Mouse (Mus musculus): ENCODE measurements around the gene Mgam. TPM values are rescaled to one million over a fixed set of nuclear protein-coding genes. Genes with fewer than 3 reads are reported as not detected.
A peak's percentile ranks its signal among the peaks of the same experiment; 100 is the strongest.

Mgam gene
- polyA plus RNA-seq, 2 experiments, result 0.13 to 0.23 TPM

DNA sequence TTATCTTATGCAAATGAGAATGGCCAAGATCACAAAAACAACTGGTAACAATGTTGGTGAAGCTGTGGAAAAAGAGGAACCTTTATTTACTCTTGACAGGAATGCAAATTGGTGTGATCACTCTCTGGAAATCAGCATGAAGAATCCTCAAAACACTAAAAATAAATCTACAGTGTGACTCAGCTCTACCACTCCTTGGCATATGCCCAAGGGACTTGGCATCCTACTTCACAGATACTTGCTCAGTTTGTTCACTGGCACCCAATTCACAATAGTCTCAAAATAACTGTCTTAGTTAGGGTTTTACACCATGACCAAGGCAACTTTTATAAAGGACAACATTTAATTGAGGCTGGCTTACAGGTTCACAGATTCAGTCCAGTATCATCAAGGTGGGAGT, 21.2 kb upstream of the Mgam start:
- no peak for ATAC-seq (ENCODE audit: low FRiP score, low read depth)
- Histone ChIP-seq H3K4me2 (replicated peaks; ENCODE audit: low read depth, low read length, severe bottlenecking) (no peak overlapping the region), H3K9me3 (ENCODE audit: control insufficient read depth, low read length) (no peaks in the 10 kb centered on the region), H3K27me3 (ENCODE audit: control insufficient read depth, insufficient read depth, low read length) (no peaks in the 10 kb centered on the region), H3K9ac (ENCODE audit: low read depth, low read length, severe bottlenecking) (no peak overlapping the region), H3K36me3 (ENCODE audit: control insufficient read depth, insufficient read depth, low read length) (no peaks in the 10 kb centered on the region), H3K4me1 (ENCODE audit: control insufficient read depth, insufficient read depth, low read length) (no peaks in the 10 kb centered on the region), H3K4me3 (replicated peaks; ENCODE audit: low read length) (no peak overlapping the region), H3K27ac (replicated peaks; ENCODE audit: low read depth, low read length) (no peak overlapping the region)
- no peak for DNase-seq (ENCODE audit: low spot score)
- no peak for TF ChIP-seq POLR2A (IDR thresholded peaks at IDR 0.05; ENCODE audit: borderline replicate concordance, extremely low read depth, insufficient read depth, insufficient read length)

GRCm38 (mm10) chr6:40610244-40610643, 18.4 kb upstream of the Mgam start:
- H3K27ac ChIP-seq (replicated peaks; ENCODE audit: low read depth, low read length), result no peak overlapping the region
- WGBS, result 73% methylated on average over 8 of the region's 8 CpGs
- no peaks in the 10 kb centered on the region for H3K9me3 ChIP-seq (ENCODE audit: control insufficient read depth, low read length)
- no peak for TF ChIP-seq POLR2A (IDR thresholded peaks at IDR 0.05; ENCODE audit: borderline replicate concordance, extremely low read depth, insufficient read depth, insufficient read length)
- DNase-seq (ENCODE audit: low spot score) (peak; percentile 3), ATAC-seq (ENCODE audit: low FRiP score, low read depth) (no peak)
- H3K4me3 ChIP-seq (replicated peaks; ENCODE audit: low read length), result no peak overlapping the region
- H3K27me3 ChIP-seq (ENCODE audit: control insufficient read depth, insufficient read depth, low read length), result no peaks in the 10 kb centered on the region
- no peaks in the 10 kb centered on the region for H3K4me1 ChIP-seq (ENCODE audit: control insufficient read depth, insufficient read depth, low read length)
- no peak overlapping the region for H3K4me2 ChIP-seq (replicated peaks; ENCODE audit: low read depth, low read length, severe bottlenecking)
- H3K9ac ChIP-seq (ENCODE audit: low read depth, low read length, severe bottlenecking), result no peak overlapping the region
- no peaks in the 10 kb centered on the region for H3K36me3 ChIP-seq (ENCODE audit: control insufficient read depth, insufficient read depth, low read length)

DNA sequence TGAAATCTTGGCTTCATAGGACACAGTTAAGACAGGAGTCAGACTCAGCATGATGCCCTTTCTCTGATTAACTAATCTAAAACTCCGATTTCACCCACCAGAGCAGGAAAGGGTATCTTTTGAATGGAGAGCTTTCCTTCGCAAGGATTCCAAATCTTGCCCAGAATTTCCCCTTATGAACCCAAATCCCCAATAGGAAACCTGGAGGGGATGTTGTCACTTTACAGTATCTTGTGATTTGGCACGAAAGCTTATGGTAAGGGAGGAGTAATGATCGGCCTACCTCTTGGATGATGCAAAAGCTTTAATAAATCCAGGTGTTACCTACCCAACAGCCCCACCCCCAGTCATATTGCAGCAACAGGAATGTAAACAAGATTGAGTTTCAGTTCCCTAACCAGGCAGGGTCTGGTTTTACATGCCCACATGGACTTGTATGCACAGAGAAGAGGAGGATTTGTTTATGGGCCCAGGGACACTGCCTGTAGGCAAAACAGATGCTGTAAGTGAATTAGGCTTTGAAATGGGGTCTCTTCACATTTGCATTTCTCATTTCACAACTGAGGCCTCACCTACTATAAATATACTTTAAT, 15.3 kb upstream of the Mgam start, which contains the start of gene Tas2r138:
Tas2r138 (minus strand) TSS at position 51 of the 593 bp plus-strand sequence.
- no peak within 1 kb of the TSS for H3K4me3 ChIP-seq (replicated peaks; ENCODE audit: low read length)
- H3K9ac ChIP-seq (ENCODE audit: low read depth, low read length, severe bottlenecking), result no peak within 1 kb of the TSS
- no peaks in the 10 kb centered on the region for H3K9me3 ChIP-seq (ENCODE audit: control insufficient read depth, low read length)
- DNase-seq (ENCODE audit: low spot score) (no peak), ATAC-seq (ENCODE audit: low FRiP score, low read depth) (no peak)
- H3K27ac ChIP-seq (replicated peaks; ENCODE audit: low read depth, low read length), result no peak within 1 kb of the TSS
- H3K27me3 ChIP-seq (ENCODE audit: control insufficient read depth, insufficient read depth, low read length), result no peaks in the 10 kb centered on the region
- H3K4me1 ChIP-seq (ENCODE audit: control insufficient read depth, insufficient read depth, low read length), result no peaks in the 10 kb centered on the region
- no peak within 1 kb of the TSS for H3K4me2 ChIP-seq (replicated peaks; ENCODE audit: low read depth, low read length, severe bottlenecking)
- no peak for TF ChIP-seq POLR2A (IDR thresholded peaks at IDR 0.05; ENCODE audit: borderline replicate concordance, extremely low read depth, insufficient read depth, insufficient read length)
- WGBS, result 73% methylated on average over 4 of the region's 4 CpGs
- no peaks in the 10 kb centered on the region for H3K36me3 ChIP-seq (ENCODE audit: control insufficient read depth, insufficient read depth, low read length)

DNA sequence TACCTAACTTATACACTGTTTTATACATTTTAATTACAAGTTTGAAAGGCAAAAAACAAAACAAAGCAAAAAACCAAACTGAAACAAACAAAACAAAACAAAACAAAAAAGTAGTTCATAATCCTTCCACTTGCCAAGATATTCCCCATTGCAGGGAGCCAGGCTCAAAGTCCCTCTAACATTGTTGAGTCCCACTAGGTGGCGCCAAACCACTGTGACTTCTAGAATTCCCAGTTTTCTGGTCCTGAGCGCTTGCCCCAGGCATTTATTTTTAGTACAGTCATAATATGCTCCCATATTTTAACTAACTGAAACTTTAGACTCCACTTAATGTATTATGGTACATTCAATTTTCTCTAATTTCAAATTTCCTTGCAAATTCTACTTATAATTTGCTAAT, 10.7 kb upstream of the Mgam start:
- H3K9ac ChIP-seq (ENCODE audit: low read depth, low read length, severe bottlenecking), result no peak overlapping the region
- no peak overlapping the region for H3K27ac ChIP-seq (replicated peaks; ENCODE audit: low read depth, low read length)
- no peaks in the 10 kb centered on the region for H3K9me3 ChIP-seq (ENCODE audit: control insufficient read depth, low read length)
- H3K4me2 ChIP-seq (replicated peaks; ENCODE audit: low read depth, low read length, severe bottlenecking), result no peak overlapping the region
- 15% methylated on average over 2 of the region's 2 CpGs for WGBS
- no peaks in the 10 kb centered on the region for H3K4me1 ChIP-seq (ENCODE audit: control insufficient read depth, insufficient read depth, low read length)
- ATAC-seq (ENCODE audit: low FRiP score, low read depth) (no peak), DNase-seq (ENCODE audit: low spot score) (peak; percentile 80)
- TF ChIP-seq POLR2A (IDR thresholded peaks at IDR 0.05; ENCODE audit: borderline replicate concordance, extremely low read depth, insufficient read depth, insufficient read length), result no peak
- H3K36me3 ChIP-seq (ENCODE audit: control insufficient read depth, insufficient read depth, low read length), result no peaks in the 10 kb centered on the region
- no peak overlapping the region for H3K4me3 ChIP-seq (replicated peaks; ENCODE audit: low read length)
- H3K27me3 ChIP-seq (ENCODE audit: control insufficient read depth, insufficient read depth, low read length), result no peaks in the 10 kb centered on the region

GRCm38 (mm10) chr6:40626111-40626510, 2.5 kb upstream of the Mgam start:
- no peak overlapping the region for H3K4me2 ChIP-seq (replicated peaks; ENCODE audit: low read depth, low read length, severe bottlenecking)
- H3K4me3 ChIP-seq (replicated peaks; ENCODE audit: low read length), result no peak overlapping the region
- no peaks in the 10 kb centered on the region for H3K36me3 ChIP-seq (ENCODE audit: control insufficient read depth, insufficient read depth, low read length)
- no peak overlapping the region for H3K27ac ChIP-seq (replicated peaks; ENCODE audit: low read depth, low read length)
- no peak for DNase-seq (ENCODE audit: low spot score)
- TF ChIP-seq POLR2A (IDR thresholded peaks at IDR 0.05; ENCODE audit: borderline replicate concordance, extremely low read depth, insufficient read depth, insufficient read length), result no peak
- no peaks in the 10 kb centered on the region for H3K9me3 ChIP-seq (ENCODE audit: control insufficient read depth, low read length)
- ATAC-seq (ENCODE audit: low FRiP score, low read depth), result no peak
- no peaks in the 10 kb centered on the region for H3K4me1 ChIP-seq (ENCODE audit: control insufficient read depth, insufficient read depth, low read length)
- H3K9ac ChIP-seq (ENCODE audit: low read depth, low read length, severe bottlenecking), result no peak overlapping the region
- WGBS, result 29% methylated on average over 1 of the region's 1 CpGs
- H3K27me3 ChIP-seq (ENCODE audit: control insufficient read depth, insufficient read depth, low read length), result no peaks in the 10 kb centered on the region

All from limb, embryonic 14.5 days (tissue).